Comparison of ENCODE assay signal across 14 mouse cellular contexts in the genomic region with DNA sequence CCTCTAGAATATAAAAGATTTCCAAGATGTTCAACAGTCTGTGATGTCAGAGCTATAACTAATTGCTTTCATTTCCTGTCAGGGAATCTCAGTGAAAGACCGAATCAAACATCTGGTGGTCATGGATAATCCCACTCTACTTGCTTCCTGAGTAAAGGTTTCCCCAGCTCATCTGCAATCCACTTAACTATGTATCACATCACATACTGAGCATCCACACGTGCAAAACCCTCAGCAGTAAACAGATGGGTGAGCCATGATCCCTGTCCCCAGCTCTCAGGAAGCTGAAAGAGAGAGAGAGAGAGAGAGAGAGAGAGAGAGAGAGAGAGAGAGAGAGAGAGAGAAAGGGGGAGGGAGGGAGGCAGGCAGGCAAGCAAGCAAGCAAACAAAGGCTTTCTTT. TPM values are rescaled to one million over a fixed set of nuclear protein-coding genes. Genes with fewer than 3 reads are reported as not detected.
DNase-seq lines count a peak whose midpoint lies in the region; ATAC-seq and TF ChIP-seq lines count a peak whose summit lies in the region.
"Had no signal": no experiment of that assay in that cellular context is flagged by ENCODE, and none has a peak within 500 bp of the region (broad histone marks: within the 10 kb centered on the region; RNA-seq: fewer than 3 reads in every experiment).

No protein-coding gene starts in this region.

- peak overlapping the region; percentile 82 for H3K27ac ChIP-seq in kidney, adult 2 months (ENCODE audit: insufficient read depth, low read depth, low read length)
- peak overlapping the region; percentile 87 for H3K27ac ChIP-seq in MEL (ENCODE audit: control insufficient read depth, low read depth, low read length)
- H3K27ac ChIP-seq in embryonic facial prominence, embryonic 10.5 days (replicated peaks), result peak overlapping the region; percentile 45; the same call in 1 of the 2 replicates
- peak overlapping the region; percentile 57 for H3K27ac ChIP-seq in neural tube, embryonic 13.5 days (replicated peaks)
- H3K27ac ChIP-seq: forebrain, embryonic 15.5 days; liver, embryonic 15.5 days had no signal

- H3K9ac ChIP-seq in MEL (ENCODE audit: control insufficient read depth, low read depth, low read length, poor library complexity, severe bottlenecking), result peak overlapping the region; percentile 46
- no peak overlapping the region for H3K9ac ChIP-seq in neural tube, embryonic 13.5 days
- H3K9ac ChIP-seq: forebrain, embryonic 15.5 days; liver, embryonic 15.5 days had no signal

- no peak for DNase-seq in kidney, adult 2 months
- no peak for DNase-seq in kidney, postnatal 10 days
- DNase-seq in MEL (ENCODE audit: low read depth, low spot score), result no peak
- DNase-seq in embryonic facial prominence, embryonic 10.5 days (ENCODE audit: low spot score), result no peak
- no peak for DNase-seq in left cerebral cortex, postnatal 10 days (ENCODE audit: extremely low spot score in 1 of 2, low spot score in 2 of 2)
- DNase-seq in urinary bladder, adult 18-20 months (ENCODE audit: low spot score in 2 of 2), result no peak
- DNase-seq: cerebellum, adult 9-11 months; heart, postnatal 10 days; right cerebral cortex, adult 18-20 months; thymus, adult 18-20 months had no signal

- TF ChIP-seq EP300 in MEL (IDR thresholded peaks at IDR 0.05; ENCODE audit: low read depth in 1 of 2, low read length in 2 of 2), result no peak

- peaks cover 21% of the 10 kb centered on the region for H3K79me2 ChIP-seq in MEL (ENCODE audit: control insufficient read depth, insufficient read depth, low read length, poor library complexity)

- TF ChIP-seq CTCF in kidney, adult 2 months (conservative IDR thresholded peaks at IDR 0.05; ENCODE audit: insufficient read depth, insufficient read length, low read depth, low read length), result no peak
- no peak for TF ChIP-seq CTCF in MEL (IDR thresholded peaks at IDR 0.05 in 2 of 3, conservative IDR thresholded peaks at IDR 0.05 in 1 of 3; ENCODE audit: control insufficient read depth in 1 of 3, insufficient read depth in 1 of 3, low read depth in 2 of 3, low read length in 3 of 3, poor library complexity in 1 of 3, severe bottlenecking in 1 of 3)

- no peak; the same call in 1 of the 2 replicates for ATAC-seq in neural tube, embryonic 13.5 days (ENCODE audit: low read depth)
- ATAC-seq: forebrain, embryonic 15.5 days; intestine, embryonic 16.5 days had no signal

- no peaks in the 10 kb centered on the region for H3K36me3 ChIP-seq in kidney, adult 2 months (ENCODE audit: control insufficient read depth, insufficient read depth, low read length)
- peaks cover 31 to 68% of the 10 kb centered on the region in 2 experiments for H3K36me3 ChIP-seq in MEL (ENCODE audit: control insufficient read depth in 1 of 2, insufficient read depth in 2 of 2, low read length in 2 of 2)
- no peaks in the 10 kb centered on the region for H3K36me3 ChIP-seq in embryonic facial prominence, embryonic 10.5 days (replicated peaks)
- H3K36me3 ChIP-seq in neural tube, embryonic 13.5 days, result no peaks in the 10 kb centered on the region
- H3K36me3 ChIP-seq: forebrain, embryonic 15.5 days; liver, embryonic 15.5 days had no signal

- peaks cover 7% of the 10 kb centered on the region; the same call in 1 of the 2 replicates for H3K4me1 ChIP-seq in kidney, adult 2 months (ENCODE audit: control insufficient read depth, insufficient read depth, low read length)
- H3K4me1 ChIP-seq in MEL (ENCODE audit: control insufficient read depth in 1 of 2, insufficient read depth in 2 of 2, low read length in 2 of 2), result peaks cover 33 to 51% of the 10 kb centered on the region in 2 experiments
- H3K4me1 ChIP-seq in embryonic facial prominence, embryonic 10.5 days, result peaks cover 17% of the 10 kb centered on the region
- H3K4me1 ChIP-seq in neural tube, embryonic 13.5 days (replicated peaks), result peaks cover 19% of the 10 kb centered on the region

- TF ChIP-seq POLR2A in kidney, adult 2 months (IDR thresholded peaks at IDR 0.05; ENCODE audit: low read depth, low read length), result no peak
- TF ChIP-seq POLR2A in MEL (IDR thresholded peaks at IDR 0.05; ENCODE audit: control insufficient read depth in 1 of 2, insufficient read depth in 1 of 2, low read depth in 1 of 2, low read length in 2 of 2, poor library complexity in 1 of 2), result no peak

- no peaks in the 10 kb centered on the region for H3K27me3 ChIP-seq in kidney, adult 2 months (replicated peaks; ENCODE audit: control insufficient read depth, insufficient read depth, low read length)
- no peaks in the 10 kb centered on the region for H3K27me3 ChIP-seq in MEL (ENCODE audit: control insufficient read depth in 1 of 2, insufficient read depth in 2 of 2, low read length in 2 of 2)
- H3K27me3 ChIP-seq in embryonic facial prominence, embryonic 10.5 days (replicated peaks; ENCODE audit: low read depth, poor library complexity, severe bottlenecking), result no peaks in the 10 kb centered on the region
- H3K27me3 ChIP-seq in neural tube, embryonic 13.5 days, result no peaks in the 10 kb centered on the region
- H3K27me3 ChIP-seq: forebrain, embryonic 15.5 days; liver, embryonic 15.5 days had no signal

- no peaks in the 10 kb centered on the region for H3K9me3 ChIP-seq in MEL (replicated peaks; ENCODE audit: insufficient read depth, low read length)
- H3K9me3 ChIP-seq in embryonic facial prominence, embryonic 10.5 days, result no peaks in the 10 kb centered on the region
- no peaks in the 10 kb centered on the region for H3K9me3 ChIP-seq in neural tube, embryonic 13.5 days
- H3K9me3 ChIP-seq: forebrain, embryonic 15.5 days; liver, embryonic 15.5 days had no signal

- H3K4me2 ChIP-seq in neural tube, embryonic 13.5 days, result peak overlapping the region; percentile 28; the same call in 1 of the 2 replicates
- H3K4me2 ChIP-seq: forebrain, embryonic 15.5 days; liver, embryonic 15.5 days had no signal

- no peak overlapping the region for H3K4me3 ChIP-seq in kidney, adult 2 months (ENCODE audit: insufficient read depth, low read depth, low read length)
- H3K4me3 ChIP-seq in MEL (ENCODE audit: control insufficient read depth in 1 of 2, insufficient read depth in 1 of 2, low read depth in 2 of 2, low read length in 2 of 2), result no peak overlapping the region
- no peak overlapping the region for H3K4me3 ChIP-seq in embryonic facial prominence, embryonic 10.5 days
- no peak overlapping the region for H3K4me3 ChIP-seq in neural tube, embryonic 13.5 days
- H3K4me3 ChIP-seq: forebrain, embryonic 15.5 days; liver, embryonic 15.5 days had no signal

- TF ChIP-seq RAD21 in MEL (IDR thresholded peaks at IDR 0.05; ENCODE audit: low read depth, low read length), result no peak

- intact Hi-C loops in left cerebral cortex, postnatal 10 days (cut with DNase I), result no loop called here

- WGBS in kidney, adult 2 months, result 19% methylated on average over 2 of the region's 2 CpGs
- 41% methylated on average over 2 of the region's 2 CpGs for WGBS in embryonic facial prominence, embryonic 10.5 days
- WGBS in neural tube, embryonic 13.5 days, result 22% methylated on average over 2 of the region's 2 CpGs

TF ChIP-seq in MEL, 35 proteins besides CTCF, POLR2A, EP300 and RAD21:
- TF ChIP-seq MYC (IDR thresholded peaks at IDR 0.05; ENCODE audit: low read depth, low read length) (no peak), KAT2A (conservative IDR thresholded peaks at IDR 0.05; ENCODE audit: low read depth, low read length) (no peak), SMC3 (IDR thresholded peaks at IDR 0.05; ENCODE audit: low read depth, low read length) (no peak), TAL1 (IDR thresholded peaks at IDR 0.05; ENCODE audit: low read length) (no peak), NELFE (IDR thresholded peaks at IDR 0.05; ENCODE audit: low read depth, low read length) (no peak), CHD2 (IDR thresholded peaks at IDR 0.05; ENCODE audit: low read length) (no peak), RCOR1 (IDR thresholded peaks at IDR 0.05; ENCODE audit: low read depth, low read length) (no peak)
TF ChIP-seq in MEL: peak in this region for 0.

RNA-seq across cellular contexts. Expression of gene Tec, which starts 51.8 kb away (rescaled TPM):
- polyA plus RNA-seq in kidney, adult 2 months (2012; rRNA removed), result 7.8 and 8.1 TPM in 2 replicates
- total RNA-seq in MEL (2012; rRNA removed), result 44.8 and 57.4 TPM in 2 replicates
- 10 to 100 TPM in 1 of 2 experiments, not detected in 1; 61.1 TPM for polyA plus RNA-seq in MEL (2012; ENCODE audit: insufficient read depth in 1 of 2, insufficient read length in 2 of 2, low read depth in 1 of 2, low replicate concordance in 2 of 2, missing spikeins in 1 of 2)
- polyA plus RNA-seq in embryonic facial prominence, embryonic 10.5 days (2016; fragmentation: Nextera tagmentation; extraction: Ambion mirVana), result 1.5 and 1.8 TPM in 2 replicates
- polyA plus RNA-seq in neural tube, embryonic 13.5 days (2015; fragmentation: Nextera tagmentation; extraction: Ambion mirVana), result 10.0 and 10.5 TPM in 2 replicates
- 10 to 100 TPM in 1 of 2 experiments, 1 to 10 TPM in 1; 7.3 to 12.4 TPM for total RNA-seq in left cerebral cortex, postnatal 10 days (2021)
